9 mouse cellular contexts compared by ENCODE assay signal in the genomic region with DNA sequence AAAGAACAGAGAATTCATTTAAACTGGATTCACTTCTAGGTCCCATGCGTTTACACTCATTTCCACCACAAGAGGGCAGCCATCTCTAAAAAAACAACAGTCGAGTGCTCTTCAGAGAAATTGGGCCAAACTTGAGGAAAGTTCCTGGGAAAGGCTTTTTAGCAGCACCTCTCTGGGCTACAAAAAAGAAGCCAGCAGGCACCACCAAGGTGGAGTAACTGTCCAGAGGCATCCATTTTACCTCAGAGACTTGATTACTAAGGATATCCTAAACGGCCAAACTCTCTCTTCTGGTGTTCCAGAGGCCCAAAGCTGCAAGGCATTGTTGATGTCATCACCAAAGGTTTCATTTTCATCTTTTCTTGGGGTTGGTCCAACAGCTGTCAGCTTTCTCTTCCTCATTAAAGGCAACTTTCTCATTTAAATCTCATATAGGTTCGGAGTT. TPM values are rescaled to one million over a fixed set of nuclear protein-coding genes. Genes with fewer than 3 reads are reported as not detected.
DNase-seq lines count a peak whose midpoint lies in the region; ATAC-seq lines count a peak whose summit lies in the region.
"Had no signal": no experiment of that assay in that cellular context is flagged by ENCODE, and none has a peak within 500 bp of the region (broad histone marks: within the 10 kb centered on the region; RNA-seq: fewer than 3 reads in every experiment).

No protein-coding gene starts in this region.

- peak overlapping the region; percentile 18; the same call in 1 of the 2 replicates for H3K4me2 ChIP-seq in kidney, embryonic 16.5 days (replicated peaks; ENCODE audit: low read depth, low read length)
- H3K4me2 ChIP-seq in limb, embryonic 13.5 days (replicated peaks) = peak overlapping the region; percentile 35
- H3K4me2 ChIP-seq: lung, embryonic 15.5 days had no signal

- no peak for ATAC-seq in kidney, embryonic 16.5 days (ENCODE audit: low FRiP score, low TSS enrichment)
- ATAC-seq in limb, embryonic 13.5 days (ENCODE audit: low FRiP score, low read depth) = no peak
- no peak for ATAC-seq in activated CD4-positive, CD25-positive, alpha-beta regulatory T cell, adult 4 months

- no peaks in the 10 kb centered on the region for H3K36me3 ChIP-seq in kidney, embryonic 16.5 days (ENCODE audit: insufficient read depth, low read length)
- H3K36me3 ChIP-seq in limb, embryonic 13.5 days = no peaks in the 10 kb centered on the region
- H3K36me3 ChIP-seq: lung, embryonic 15.5 days had no signal

- no peak overlapping the region for H3K4me3 ChIP-seq in kidney, embryonic 16.5 days (ENCODE audit: low read length)
- H3K4me3 ChIP-seq in limb, embryonic 13.5 days = no peak overlapping the region
- H3K4me3 ChIP-seq: lung, embryonic 15.5 days had no signal

- H3K27ac ChIP-seq in kidney, embryonic 16.5 days (ENCODE audit: low read length) = no peak overlapping the region
- H3K27ac ChIP-seq in limb, embryonic 13.5 days = no peak overlapping the region
- H3K27ac ChIP-seq: lung, embryonic 15.5 days had no signal

- H3K9ac ChIP-seq in kidney, embryonic 16.5 days (replicated peaks; ENCODE audit: low read length) = no peak overlapping the region
- H3K9ac ChIP-seq in limb, embryonic 13.5 days = no peak overlapping the region
- H3K9ac ChIP-seq: lung, embryonic 15.5 days had no signal

- no peaks in the 10 kb centered on the region for H3K9me3 ChIP-seq in kidney, embryonic 16.5 days (ENCODE audit: low read length)
- H3K9me3 ChIP-seq in limb, embryonic 13.5 days = no peaks in the 10 kb centered on the region
- H3K9me3 ChIP-seq: lung, embryonic 15.5 days had no signal

- peaks cover 22% of the 10 kb centered on the region for H3K27me3 ChIP-seq in kidney, embryonic 16.5 days (ENCODE audit: insufficient read depth, low read length)
- H3K27me3 ChIP-seq in limb, embryonic 13.5 days = peaks cover 28% of the 10 kb centered on the region; the same call in 1 of the 2 replicates

- DNase-seq in 3134 (ENCODE audit: extremely low read depth, insufficient read length, low spot score) (peak; percentile 24), 3T3-L1 (ENCODE audit: low read depth, low spot score) (peak; percentile 74)
- DNase-seq in c-Kit-positive CD71-negative TER-119-negative erythroid progenitor cells, embryonic 14.5 days (ENCODE audit: low read depth) = peak; percentile 54
- DNase-seq in frontal cortex, postnatal 25 days (ENCODE audit: low spot score in 2 of 2) = peak; percentile 49 to 62
- peak; percentile 57 for DNase-seq in ovary, postnatal 14 days (ENCODE audit: low spot score)

- WGBS in kidney, embryonic 16.5 days = 14% methylated on average over 4 of the region's 4 CpGs
- 12% methylated on average over 4 of the region's 4 CpGs for WGBS in limb, embryonic 13.5 days

- peaks cover 16% of the 10 kb centered on the region for H3K4me1 ChIP-seq in kidney, embryonic 16.5 days (ENCODE audit: insufficient read depth, low read length)
- H3K4me1 ChIP-seq in limb, embryonic 13.5 days = peaks cover 31% of the 10 kb centered on the region

RNA-seq across cellular contexts. Expression of gene Bmp2, which starts 1.7 kb away (rescaled TPM):
- 8.8 and 10.0 TPM in 2 replicates for polyA plus RNA-seq in kidney, embryonic 16.5 days (2015; fragmentation: Nextera tagmentation; extraction: Ambion mirVana)
- 26.6 and 27.6 TPM in 2 replicates for polyA plus RNA-seq in limb, embryonic 13.5 days (2015; fragmentation: Nextera tagmentation; extraction: Ambion mirVana)
- polyA plus RNA-seq in activated CD4-positive, CD25-positive, alpha-beta regulatory T cell, adult 4 months (2017; shearing (Covaris generic)) = not detected

Comparison
In these comparisons a context has a peak if more than half of its experiments do, and no peak if none do; other contexts are left out.
1. DNase-seq: peak in every context shown above with its lines; median percentile 74 in 3T3-L1; 57 in ovary, postnatal 14 days; 56 in frontal cortex, postnatal 25 days; 54 in c-Kit-positive CD71-negative TER-119-negative erythroid progenitor cells, embryonic 14.5 days; 24 in 3134.